Mouse (Mus musculus) lung, postnatal 0 days (tissue): ENCODE measurements around the gene Dner. TPM values are rescaled to one million over a fixed set of nuclear protein-coding genes. Genes with fewer than 3 reads are reported as not detected.
A peak's percentile ranks its signal among the peaks of the same experiment; 100 is the strongest.

ENCODE experiments used
- ATAC-seq: fragments of 200-750 bp; cut with Nextera tagmentation; 2 replicates; pipeline ENCODE4 v1.8.0; 2017; ENCODE audit warnings: moderate library complexity
- DNase-seq: peaks from one replicate; pipeline ENCODE4 v3.0.0-alpha.2; 2016; ENCODE audit warnings: low spot score
- H3K27ac ChIP-seq: fragments of 300-500 bp; sonication (generic); 2 replicates; pipeline ENCODE4 v1.5.1; 2014; ENCODE audit warnings: antibody characterized with exemption, mild to moderate bottlenecking, low read length, mixed read lengths
- H3K27me3 ChIP-seq: fragments of 300-500 bp; sonication (generic); replicated peaks from 2 replicates; pipeline ENCODE4 v1.6.1; 2014; ENCODE audit warnings: low read length, mixed read lengths; ENCODE audit not compliant: insufficient read depth
- H3K36me3 ChIP-seq: fragments of 300-500 bp; sonication (generic); 2 replicates; pipeline ENCODE4 v1.6.1; 2014; ENCODE audit warnings: low read length, mixed read lengths; ENCODE audit not compliant: insufficient read depth
- H3K4me1 ChIP-seq: fragments of 300-500 bp; sonication (generic); 2 replicates; pipeline ENCODE4 v1.6.1; 2014; ENCODE audit warnings: antibody characterized with exemption, low read depth, low read length, mixed read lengths; ENCODE audit not compliant: insufficient read depth
- H3K4me2 ChIP-seq: fragments of 300-500 bp; sonication (generic); replicated peaks from 2 replicates; pipeline ENCODE4 v1.6.1; 2014; ENCODE audit warnings: low read depth, mild to moderate bottlenecking, low read length, moderate library complexity, mixed read lengths
- H3K4me3 ChIP-seq: fragments of 300-500 bp; sonication (generic); 2 replicates; pipeline ENCODE4 v1.5.1; 2014; ENCODE audit warnings: low read depth, low read length
- H3K9ac ChIP-seq: fragments of 300-500 bp; sonication (generic); replicated peaks from 2 replicates; pipeline ENCODE4 v1.6.1; 2014; ENCODE audit warnings: low read depth, mild to moderate bottlenecking
- H3K9me3 ChIP-seq: fragments of 300-500 bp; sonication (generic); 2 replicates; pipeline ENCODE4 v1.6.1; 2016; ENCODE audit warnings: low read length, mixed read lengths
- CTCF ChIP-seq: IDR thresholded peaks from 2 replicates; pipeline ENCODE4 v1.5.1; 2016; ENCODE audit warnings: antibody characterized with exemption, mild to moderate bottlenecking
- EP300 ChIP-seq: IDR thresholded peaks from 2 replicates; pipeline ENCODE4 v1.6.1; 2016; ENCODE audit warnings: antibody characterized with exemption, mild to moderate bottlenecking, control low read depth
- WGBS: fragments of 180-500 bp; shearing (Covaris S2); extraction: QIAGEN DNeasy Blood & Tissue Kit; methylation state at CpG from one replicate; pipeline ENCODE4 v1.1.7; 2014; 5-methylcytosine and 5-hydroxymethylcytosine counted together
- polyA plus RNA-seq: library from polyadenylated mRNA; unstranded; fragments of >200 nt; fragmentation: Nextera tagmentation; extraction: Ambion mirVana; gene quantifications from 2 replicates; pipeline ENCODE4 v1.2.1, GENCODE M21; 2015

Dner gene
- polyA plus RNA-seq, 1 experiment from 2014 or later, result 0.48 TPM

DNA sequence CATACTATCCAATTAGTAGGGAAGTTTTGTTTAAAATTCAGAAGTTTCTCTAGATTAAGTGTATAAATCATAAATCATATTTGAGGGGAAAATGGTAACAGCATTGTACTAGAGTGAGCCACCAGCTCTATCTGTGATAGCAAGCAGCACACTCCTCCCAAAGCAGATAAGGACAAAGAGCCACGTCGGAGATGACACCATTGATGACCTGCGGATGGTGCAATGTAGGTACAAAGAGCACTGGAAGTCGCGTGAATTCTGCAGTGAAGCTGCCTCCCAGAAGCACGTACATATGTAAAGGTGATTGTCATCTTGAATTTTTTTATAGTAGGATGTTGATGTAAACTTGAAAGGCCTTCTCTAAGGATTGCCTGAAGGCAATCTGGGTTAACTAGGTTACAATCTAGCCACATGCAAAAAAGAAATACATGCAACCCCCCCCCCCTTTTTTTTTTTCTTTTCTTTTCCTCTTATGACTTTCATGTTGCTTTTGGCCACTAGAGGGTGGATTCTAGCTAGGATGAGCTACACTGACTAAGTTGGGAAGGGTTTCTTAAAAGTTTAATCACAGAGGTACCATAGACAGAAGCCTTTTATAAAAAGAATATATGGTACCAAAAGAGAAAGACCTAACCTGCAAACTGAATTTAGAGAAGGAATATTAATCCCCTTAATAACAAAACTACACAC is 262.6 kb downstream of the Dner start:
- H3K27ac ChIP-seq, result no peak overlapping the region
- DNase-seq, result peak; percentile 44
- TF ChIP-seq EP300, result no peak
- peak; percentile 41 for TF ChIP-seq CTCF
- no peaks in the 10 kb centered on the region for H3K36me3 ChIP-seq
- H3K9ac ChIP-seq, result no peak overlapping the region
- no peak overlapping the region for H3K4me2 ChIP-seq
- no peak for ATAC-seq
- no peaks in the 10 kb centered on the region for H3K9me3 ChIP-seq
- H3K27me3 ChIP-seq, result no peaks in the 10 kb centered on the region
- no peak overlapping the region for H3K4me3 ChIP-seq
- 77% methylated on average over 6 of the region's 6 CpGs for WGBS
- H3K4me1 ChIP-seq, result no peaks in the 10 kb centered on the region

DNA sequence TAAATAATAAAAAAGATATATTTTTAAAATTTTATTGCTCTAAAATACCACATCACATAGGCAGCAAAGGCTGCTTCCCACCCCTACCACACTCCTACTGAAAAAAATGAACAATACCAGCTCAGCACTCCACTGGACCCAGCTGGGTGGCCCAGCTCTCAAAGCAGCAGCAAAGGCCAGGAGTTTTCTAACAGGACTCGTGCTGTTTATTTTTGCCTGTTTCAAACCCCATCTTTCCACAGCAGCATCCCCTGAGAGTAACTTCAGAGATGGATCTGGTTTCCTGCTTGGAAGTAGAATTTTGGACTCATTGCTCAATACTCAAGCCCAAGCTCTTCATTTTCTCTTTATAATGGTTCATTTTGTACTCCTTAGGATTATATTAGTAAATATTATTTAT is 263.7 kb downstream of the Dner start:
- Histone ChIP-seq H3K4me2 (no peak overlapping the region), H3K9ac (no peak overlapping the region), H3K27ac (no peak overlapping the region), H3K9me3 (no peaks in the 10 kb centered on the region), H3K4me3 (no peak overlapping the region), H3K27me3 (no peaks in the 10 kb centered on the region), H3K4me1 (no peaks in the 10 kb centered on the region), H3K36me3 (no peaks in the 10 kb centered on the region)
- no peak for DNase-seq
- WGBS, result 52% methylated on average over 1 of the region's 1 CpGs
- TF ChIP-seq CTCF (no peak), EP300 (no peak)
- ATAC-seq, result no peak

DNA sequence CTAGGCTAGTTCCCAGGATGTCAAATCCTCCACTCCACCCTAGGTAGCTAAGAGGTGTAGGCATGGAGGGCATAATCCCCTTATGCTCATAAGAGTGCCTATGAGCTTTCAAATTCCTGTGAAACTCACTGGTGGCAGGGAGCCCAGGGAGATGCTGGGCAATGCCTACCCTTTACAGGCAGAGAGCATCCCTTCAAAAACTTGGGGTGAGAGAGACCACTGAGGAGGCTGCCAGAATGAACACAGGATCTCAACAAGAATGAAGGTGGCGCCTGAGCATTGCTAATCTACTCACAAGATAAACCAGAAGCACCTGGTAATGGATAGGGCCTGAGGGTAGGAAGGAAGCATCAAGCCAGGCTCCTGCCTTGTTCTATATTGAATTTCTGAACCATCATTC is 267.7 kb downstream of the Dner start:
- H3K27me3 ChIP-seq, result no peaks in the 10 kb centered on the region

DNA sequence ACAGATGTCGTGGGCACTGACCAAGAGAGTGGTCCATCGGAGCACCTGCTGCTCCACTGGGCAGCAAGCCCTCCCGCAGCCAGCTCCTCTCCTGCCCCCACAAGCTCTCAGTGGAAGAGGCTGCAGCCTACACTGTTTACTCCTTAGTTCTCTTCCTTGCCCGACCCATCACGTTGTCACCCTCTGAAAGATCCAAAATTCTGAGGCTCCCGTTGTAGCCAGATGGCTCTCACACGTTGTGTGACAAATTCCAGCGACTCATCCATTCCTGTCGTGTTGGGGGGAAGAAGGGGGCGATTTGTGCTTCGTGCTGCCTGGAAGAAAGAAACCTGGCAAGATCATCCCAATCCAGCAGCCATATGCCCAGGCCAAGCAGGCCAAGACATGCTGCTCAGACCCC is 268.3 kb downstream of the Dner start:
- no peak overlapping the region for H3K9ac ChIP-seq
- H3K36me3 ChIP-seq, result no peaks in the 10 kb centered on the region
- ATAC-seq, result no peak
- TF ChIP-seq EP300 (no peak), CTCF (no peak)
- no peak for DNase-seq
- 63% methylated on average over 11 of the region's 11 CpGs for WGBS
- H3K4me3 ChIP-seq, result no peak overlapping the region
- H3K9me3 ChIP-seq, result no peaks in the 10 kb centered on the region
- no peak overlapping the region for H3K27ac ChIP-seq
- H3K4me1 ChIP-seq, result no peaks in the 10 kb centered on the region
- H3K27me3 ChIP-seq, result no peaks in the 10 kb centered on the region
- no peak overlapping the region for H3K4me2 ChIP-seq

More for the DNA sequence above, 267.7 kb downstream of the Dner start:
- no peaks in the 10 kb centered on the region for H3K9me3 ChIP-seq
- DNase-seq (no peak), ATAC-seq (no peak)
- no peak overlapping the region for H3K27ac ChIP-seq
- no peak overlapping the region for H3K9ac ChIP-seq
- no peaks in the 10 kb centered on the region for H3K4me1 ChIP-seq
- no peaks in the 10 kb centered on the region for H3K36me3 ChIP-seq
- TF ChIP-seq CTCF (no peak), EP300 (no peak)
- no peak overlapping the region for H3K4me2 ChIP-seq
- H3K4me3 ChIP-seq, result no peak overlapping the region
- 56% methylated on average over 1 of the region's 1 CpGs for WGBS

DNA sequence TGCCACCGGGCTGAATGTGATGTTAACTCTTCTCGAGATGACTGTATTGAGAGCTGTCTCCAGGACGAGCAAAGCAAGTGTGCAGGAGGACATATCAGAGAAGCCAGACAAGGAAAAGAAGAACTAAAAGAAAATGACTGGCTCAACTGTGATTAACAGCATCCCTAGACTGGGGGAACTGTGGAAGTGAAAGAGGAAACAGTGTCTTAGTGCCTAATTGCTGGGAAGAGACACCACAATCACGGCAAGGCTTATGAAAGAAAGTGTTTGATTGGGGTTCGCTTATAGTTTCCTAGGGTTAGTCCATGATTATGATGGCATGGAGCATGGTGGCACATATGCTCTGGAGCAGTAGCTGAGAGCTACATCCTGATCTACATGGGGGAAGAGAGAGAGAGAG is 269.3 kb downstream of the Dner start:
- 75% methylated on average over 5 of the region's 5 CpGs for WGBS
- no peak overlapping the region for H3K27ac ChIP-seq
- DNase-seq (no peak), ATAC-seq (no peak)
- no peaks in the 10 kb centered on the region for H3K36me3 ChIP-seq
- no peaks in the 10 kb centered on the region for H3K27me3 ChIP-seq
- no peak overlapping the region for H3K4me3 ChIP-seq
- TF ChIP-seq EP300 (no peak), CTCF (no peak)
- H3K9ac ChIP-seq, result no peak overlapping the region
- H3K9me3 ChIP-seq, result no peaks in the 10 kb centered on the region
- no peak overlapping the region for H3K4me2 ChIP-seq
- no peaks in the 10 kb centered on the region for H3K4me1 ChIP-seq

DNA sequence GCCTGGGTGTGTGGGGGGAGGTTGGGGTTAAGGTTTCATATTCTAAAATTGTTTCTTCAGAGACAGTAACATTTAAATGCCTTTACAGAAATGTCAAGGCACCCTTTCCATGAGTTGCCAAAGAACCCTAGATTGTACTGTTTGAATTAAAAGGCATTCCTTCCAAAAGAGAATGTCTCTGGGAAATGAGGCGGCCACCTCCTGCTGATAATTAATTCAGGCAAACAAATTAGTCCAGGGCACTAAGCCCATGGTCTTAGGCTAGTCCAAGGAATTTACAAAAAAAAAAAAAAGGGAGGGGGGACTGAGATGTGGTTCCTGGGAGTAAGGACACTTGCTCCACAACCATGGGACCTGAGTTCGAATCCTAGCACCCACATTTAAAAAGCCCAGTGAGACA is 273.1 kb downstream of the Dner start:
- TF ChIP-seq EP300, result no peak
- H3K9me3 ChIP-seq, result no peaks in the 10 kb centered on the region
- no peak overlapping the region for H3K4me2 ChIP-seq
- no peak overlapping the region for H3K27ac ChIP-seq
- 59% methylated on average over 2 of the region's 2 CpGs for WGBS
- H3K36me3 ChIP-seq, result no peaks in the 10 kb centered on the region
- no peak overlapping the region for H3K9ac ChIP-seq
- H3K27me3 ChIP-seq, result no peaks in the 10 kb centered on the region
- no peaks in the 10 kb centered on the region for H3K4me1 ChIP-seq
- no peak for DNase-seq
- no peak overlapping the region for H3K4me3 ChIP-seq
- no peak for ATAC-seq

DNA sequence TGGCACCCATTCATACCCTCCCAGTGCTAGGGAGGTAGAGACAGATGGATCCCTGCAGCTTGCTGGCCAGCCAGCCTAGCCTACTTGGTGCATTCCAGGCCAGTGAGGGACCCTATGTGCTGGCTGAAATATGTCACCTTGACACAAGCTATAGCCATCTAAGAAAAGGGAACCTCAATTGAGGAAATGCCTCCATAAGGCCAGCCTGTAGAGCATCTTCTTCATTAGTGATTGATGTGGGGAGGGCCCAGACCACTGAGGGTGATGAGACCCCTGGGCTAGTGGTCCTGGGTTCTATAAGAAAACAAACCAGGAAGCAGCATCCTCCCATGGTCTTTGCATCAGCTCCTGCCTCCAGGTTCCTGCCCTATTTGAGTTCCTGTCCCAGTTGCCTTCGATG is 274.2 kb downstream of the Dner start:
- 76% methylated on average over 1 of the region's 1 CpGs for WGBS
- ATAC-seq (no peak), DNase-seq (no peak)
- Histone ChIP-seq H3K9ac (no peak overlapping the region), H3K27me3 (no peaks in the 10 kb centered on the region), H3K9me3 (no peaks in the 10 kb centered on the region), H3K27ac (no peak overlapping the region), H3K4me2 (no peak overlapping the region), H3K4me3 (no peak overlapping the region), H3K4me1 (no peaks in the 10 kb centered on the region), H3K36me3 (no peaks in the 10 kb centered on the region)
- TF ChIP-seq EP300, result no peak
- no peak for TF ChIP-seq CTCF
